Mouse (Mus musculus): ENCODE measurements around the gene Cdk2ap2.

DNA sequence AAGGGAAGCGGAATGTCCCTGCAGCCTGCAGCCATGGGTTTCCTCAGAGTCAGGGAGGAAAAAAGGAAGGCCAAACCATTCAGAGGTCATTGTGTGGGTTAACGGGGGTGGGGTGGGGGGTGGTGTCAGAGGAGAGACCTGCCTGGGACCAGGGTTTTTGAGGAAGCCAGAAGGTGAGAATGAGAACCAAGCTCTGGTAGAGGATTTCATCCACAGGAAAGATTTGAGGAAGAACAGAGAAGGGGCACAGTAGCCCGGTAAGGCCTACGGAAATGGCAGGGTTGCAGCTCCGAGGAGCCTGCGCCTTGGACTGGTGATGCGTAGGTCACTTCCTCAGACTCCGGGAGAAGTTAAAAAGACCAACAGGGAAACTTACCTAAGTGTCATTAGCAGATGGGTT, 26.2 kb upstream of the Cdk2ap2 start:
- TF ChIP-seq ZNF384 (IDR thresholded peaks at IDR 0.05; ENCODE audit: low read depth, low read length) = no peak
- TF ChIP-seq HCFC1 (IDR thresholded peaks at IDR 0.05; ENCODE audit: borderline replicate concordance, insufficient read depth, low read length) = no peak

Measured in ES-E14 (cell line).